Mouse (Mus musculus) CH12.LX (cell line): ENCODE measurements around the gene Prr14. TPM values are rescaled to one million over a fixed set of nuclear protein-coding genes. Genes with fewer than 3 reads are reported as not detected.

Source experiments
- DNase-seq: peaks from one replicate; pipeline ENCODE4 v3.0.0-alpha.2; 2013; ENCODE audit errors: extremely low read depth
- H3K27ac ChIP-seq: 2 replicates; pipeline ENCODE4 v1.5.1; 2012; ENCODE audit warnings: low read depth, mild to moderate bottlenecking, control low read depth, moderate library complexity; ENCODE audit not compliant: insufficient read depth
- H3K27me3 ChIP-seq: replicated peaks from 2 replicates; pipeline ENCODE3; 2012; ENCODE audit warnings: inconsistent platforms
- H3K36me3 ChIP-seq, 2 experiments: replicated peaks in 1 of 2; 2 replicates each; pipeline versions ENCODE3 to v1.6.1; 2012; ENCODE audit warnings: inconsistent platforms in 1 of 2, low read length in 1 of 2, mild to moderate bottlenecking in 1 of 2, mixed read lengths in 1 of 2, moderate library complexity in 1 of 2; ENCODE audit not compliant: control insufficient read depth in 1 of 2, insufficient read depth in 1 of 2
- H3K4me1 ChIP-seq, 2 experiments: 2 replicates each; pipeline ENCODE4 v1.6.1; 2012; ENCODE audit warnings: inconsistent platforms in 1 of 2, moderate library complexity in 1 of 2; ENCODE audit not compliant: insufficient read depth in 2 of 2, control insufficient read depth in 1 of 2
- H3K4me2 ChIP-seq: 2 replicates; pipeline ENCODE4 v1.6.1; 2012; ENCODE audit warnings: low read depth, mild to moderate bottlenecking, control low read depth; ENCODE audit not compliant: poor library complexity, insufficient read depth, severe bottlenecking
- H3K4me3 ChIP-seq, 3 experiments: fragments of 150-350 bp in 1 of 3; sonication (generic) in 1 of 3; replicated peaks in 1 of 3; 2 replicates each; pipeline versions ENCODE3 to v1.5.1; 2011 to 2012; ENCODE audit warnings: low read depth in 2 of 3, low read length in 2 of 3, mild to moderate bottlenecking in 2 of 3, moderate library complexity in 2 of 3, control low read depth in 1 of 3, improper control_type of control experiment in 1 of 3, inconsistent platforms in 1 of 3, mixed read lengths in 1 of 3; ENCODE audit not compliant: poor library complexity in 1 of 3
- H3K79me2 ChIP-seq: replicated peaks from 2 replicates; pipeline ENCODE4 v1.6.1; 2012; ENCODE audit warnings: mild to moderate bottlenecking, moderate library complexity; ENCODE audit not compliant: control insufficient read depth, poor library complexity, insufficient read depth, severe bottlenecking; ENCODE audit errors: extremely low read depth
- H3K9ac ChIP-seq: 2 replicates; pipeline ENCODE4 v1.6.1; 2012; ENCODE audit warnings: low read depth, mild to moderate bottlenecking, control low read depth, moderate library complexity; ENCODE audit not compliant: insufficient read depth
- H3K9me3 ChIP-seq: replicated peaks from 2 replicates; pipeline ENCODE3; 2012; ENCODE audit warnings: low read length, inconsistent platforms, mixed read lengths
- CHD1 ChIP-seq: IDR thresholded peaks from 2 replicates; pipeline ENCODE4 v1.6.1; 2012; ENCODE audit warnings: low read depth, low read length, improper control_type of control experiment, inconsistent platforms
- CHD2 ChIP-seq: IDR thresholded peaks from 2 replicates; pipeline ENCODE4 v1.6.1; 2011; ENCODE audit warnings: low read length, improper control_type of control experiment
- CTCF ChIP-seq, 2 experiments: IDR thresholded peaks in 1 of 2; conservative IDR thresholded peaks in 1 of 2; 2 replicates each; pipeline ENCODE4 v1.5.1; 2011 to 2012; ENCODE audit warnings: low read depth in 2 of 2, low read length in 2 of 2, improper control_type of control experiment in 1 of 2, inconsistent platforms in 1 of 2, mild to moderate bottlenecking in 1 of 2, moderate library complexity in 1 of 2
- ELF1 ChIP-seq: IDR thresholded peaks from 2 replicates; pipeline ENCODE4 v1.6.1; 2014; ENCODE audit warnings: low read depth, mild to moderate bottlenecking, inconsistent platforms, low read length, improper control_type of control experiment
- EP300 ChIP-seq: IDR thresholded peaks from 2 replicates; pipeline ENCODE4 v1.6.1; 2011; ENCODE audit warnings: low read length, improper control_type of control experiment
- ETS1 ChIP-seq: conservative IDR thresholded peaks from 2 replicates; pipeline ENCODE4 v1.6.1; 2012; ENCODE audit warnings: low read depth, mild to moderate bottlenecking, inconsistent platforms, low read length, improper control_type of control experiment, moderate library complexity
- IRF4 ChIP-seq: IDR thresholded peaks from 2 replicates; pipeline ENCODE4 v1.6.1; 2014; ENCODE audit warnings: low read depth, mild to moderate bottlenecking, inconsistent platforms, low read length, improper control_type of control experiment
- JUND ChIP-seq: conservative IDR thresholded peaks from 2 replicates; pipeline ENCODE4 v1.6.1; 2011; ENCODE audit warnings: low read depth, low read length, improper control_type of control experiment
- MAFK ChIP-seq: IDR thresholded peaks from 2 replicates; pipeline ENCODE4 v1.6.1; 2011; ENCODE audit warnings: low read length, improper control_type of control experiment; ENCODE audit not compliant: insufficient replicate concordance
- MAX ChIP-seq: IDR thresholded peaks from 2 replicates; pipeline ENCODE4 v1.6.1; 2011; ENCODE audit warnings: low read length, improper control_type of control experiment
- MAZ ChIP-seq: IDR thresholded peaks from 2 replicates; pipeline ENCODE4 v1.6.1; 2012; ENCODE audit warnings: low read depth, mild to moderate bottlenecking, inconsistent platforms, low read length, improper control_type of control experiment, moderate library complexity
- MYC ChIP-seq: IDR thresholded peaks from 2 replicates; pipeline ENCODE4 v1.6.1; 2011; ENCODE audit warnings: low read depth, mild to moderate bottlenecking, improper control_type of control experiment, low read length
- PAX5 ChIP-seq: IDR thresholded peaks from 2 replicates; pipeline ENCODE4 v1.6.1; 2012; ENCODE audit warnings: low read length, inconsistent platforms, mixed read lengths
- POLR2A ChIP-seq: IDR thresholded peaks from 2 replicates; pipeline ENCODE4 v1.6.1; 2011; ENCODE audit warnings: low read depth, mild to moderate bottlenecking, improper control_type of control experiment, low read length
- POLR2AphosphoS2 ChIP-seq: IDR thresholded peaks from 2 replicates; pipeline ENCODE4 v1.6.1; 2011; ENCODE audit warnings: low read depth, low read length, improper control_type of control experiment
- SIN3A ChIP-seq: IDR thresholded peaks from 2 replicates; pipeline ENCODE4 v1.6.1; 2012; ENCODE audit warnings: low read length, improper control_type of control experiment, inconsistent platforms
- TBP ChIP-seq: conservative IDR thresholded peaks from 2 replicates; pipeline ENCODE4 v1.6.1; 2011; ENCODE audit warnings: low read depth, low read length, improper control_type of control experiment
- UBTF ChIP-seq: IDR thresholded peaks from 2 replicates; pipeline ENCODE4 v1.6.1; 2012; ENCODE audit warnings: low read depth, mild to moderate bottlenecking, inconsistent platforms, low read length, improper control_type of control experiment, moderate library complexity
- USF1 ChIP-seq: IDR thresholded peaks from 2 replicates; pipeline ENCODE4 v1.6.1; 2014; ENCODE audit warnings: low read depth, mild to moderate bottlenecking, inconsistent platforms, low read length, improper control_type of control experiment
- ZC3H11A ChIP-seq: IDR thresholded peaks from 2 replicates; pipeline ENCODE4 v1.6.1; 2012; ENCODE audit warnings: low read depth, mild to moderate bottlenecking, inconsistent platforms, low read length, improper control_type of control experiment
- ZKSCAN1 ChIP-seq: IDR thresholded peaks from 2 replicates; pipeline ENCODE4 v1.6.1; 2012; ENCODE audit warnings: low read depth, inconsistent platforms, low read length, improper control_type of control experiment, borderline replicate concordance
- ZNF384 ChIP-seq: IDR thresholded peaks from 2 replicates; pipeline ENCODE4 v1.6.1; 2012; ENCODE audit warnings: low read depth, low read length, improper control_type of control experiment, inconsistent platforms
- dilution Hi-C: fragments of 300-500 bp; cut with MboI; formaldehyde crosslinking; loops from 2 replicates; pipeline ENCODE4 v1.14.3; 2020; ENCODE audit warnings: low sequenced_read_pairs; ENCODE audit not compliant: extremely low pct_unique_long_range_greater_than_20kb, extremely low pct_ligation_motif_present
- in situ Hi-C: fragments of 300-500 bp; cut with MboI; formaldehyde crosslinking; loops from 3 replicates; pipeline ENCODE4 v1.14.3; 2019; ENCODE audit warnings: low sequenced_read_pairs, low pct_ligation_motif_present, low pct_unique_long_range_greater_than_20kb, mixed read lengths
- polyA plus RNA-seq: library from polyadenylated mRNA; unstranded; fragments of >175 nt; gene quantifications from 2 replicates; pipeline ENCODE4 v1.2.1, GENCODE M21; 2012; ENCODE audit warnings: low read depth; ENCODE audit not compliant: insufficient read length
- total RNA-seq, 2 experiments: library from RNA; depleted of rRNA; stranded (reverse); fragments of 300-350 nt in 1 of 2; fragments of >200 nt in 1 of 2; gene quantifications; 2 replicates each; pipeline ENCODE4 v1.2.3; 2012 to 2014

Prr14 gene
- total and polyA plus RNA-seq, 3 experiments = 7.6 to 31.3 (median 10.4) TPM

DNA sequence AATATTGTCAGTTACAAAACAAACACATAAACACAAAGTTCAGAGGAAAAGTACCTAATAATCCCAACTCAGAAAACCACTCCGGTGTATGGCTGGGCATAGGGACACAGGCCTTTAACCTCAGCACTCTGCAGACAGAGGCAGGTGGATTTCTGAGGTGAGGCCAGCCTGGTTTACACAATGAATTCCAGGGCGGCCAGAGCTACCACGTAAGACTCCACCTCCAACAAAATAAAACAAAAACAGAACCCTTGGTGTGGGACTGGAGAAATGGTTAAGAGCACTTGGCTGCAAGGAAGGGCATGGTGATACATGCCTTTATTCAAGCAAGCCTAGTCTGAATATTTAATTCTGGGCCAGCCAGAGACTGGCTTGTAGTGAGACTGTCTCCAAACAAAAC is 32.4 kb downstream of the Prr14 start:
- TF ChIP-seq UBTF = no peak
- TF ChIP-seq ZKSCAN1 = no peak
- TF ChIP-seq MAX = no peak
- no peak for TF ChIP-seq TBP
- TF ChIP-seq PAX5 = no peak
- TF ChIP-seq CHD1 = no peak
- TF ChIP-seq IRF4 = no peak
- TF ChIP-seq EP300 = no peak
- no peak for TF ChIP-seq CHD2
- TF ChIP-seq MAFK = no peak
- no peak for TF ChIP-seq ZC3H11A
- H3K79me2 ChIP-seq = no peaks in the 10 kb centered on the region
- H3K4me2 ChIP-seq = no peak overlapping the region
- no peaks in the 10 kb centered on the region for H3K27me3 ChIP-seq
- no peak overlapping the region for H3K4me3 ChIP-seq
- DNase-seq = no peak
- no peaks in the 10 kb centered on the region for H3K9me3 ChIP-seq
- no peak overlapping the region for H3K9ac ChIP-seq
- no peak overlapping the region for H3K27ac ChIP-seq
- H3K4me1 ChIP-seq = no peaks in the 10 kb centered on the region
- peaks cover 51 to 73% of the 10 kb centered on the region in 2 experiments for H3K36me3 ChIP-seq
- in situ Hi-C loops (no loop called here), dilution Hi-C loops (no loop called here)

DNA sequence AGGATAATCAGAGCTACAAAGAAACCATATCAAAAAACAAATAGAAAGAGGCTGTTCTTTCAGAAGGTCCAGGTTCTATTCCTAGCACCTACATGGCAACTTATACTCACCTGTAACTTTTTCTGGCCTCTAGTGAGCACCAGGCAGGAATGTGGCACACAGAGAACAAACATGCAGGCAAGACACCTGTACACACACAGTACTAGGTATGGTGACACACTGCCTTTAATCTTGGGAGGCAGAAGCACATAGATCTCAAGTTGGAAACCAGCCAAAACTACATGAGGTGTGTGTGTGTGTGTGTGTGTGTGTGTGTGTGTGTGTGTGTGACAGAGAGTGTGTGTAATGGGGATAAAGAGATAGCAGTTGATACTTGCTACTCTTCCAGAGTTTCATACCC is 35.2 kb downstream of the Prr14 start:
- TF ChIP-seq JUND = no peak
- TF ChIP-seq POLR2A = no peak
- no peak for TF ChIP-seq SIN3A
- no peak for TF ChIP-seq MYC
- TF ChIP-seq USF1 = no peak
- no peak for TF ChIP-seq POLR2AphosphoS2
- TF ChIP-seq ELF1 = no peak
- TF ChIP-seq IRF4 = no peak
- no peak for TF ChIP-seq MAX
- TF ChIP-seq EP300 = no peak
- TF ChIP-seq ZC3H11A = no peak
- no peak for TF ChIP-seq ZKSCAN1
- TF ChIP-seq TBP = no peak
- TF ChIP-seq CTCF (conservative IDR thresholded peaks at IDR 0.05 in 1 of 2, IDR thresholded peaks at IDR 0.05 in 1 of 2; ENCODE audit: low read depth in 2 of 2, low read length in 2 of 2) = no peak
- no peak for TF ChIP-seq ZNF384
- TF ChIP-seq MAFK = no peak
- TF ChIP-seq ETS1 = no peak
- TF ChIP-seq MAZ = no peak
- TF ChIP-seq, all 38 proteins: peak for 0
- Histone ChIP-seq H3K4me2 (no peak overlapping the region), H3K36me3 (peaks cover 27 to 54% of the 10 kb centered on the region in 2 experiments), H3K9me3 (no peaks in the 10 kb centered on the region), H3K27ac (no peak overlapping the region), H3K9ac (no peak overlapping the region), H3K4me3 (no peak overlapping the region), H3K79me2 (no peaks in the 10 kb centered on the region), H3K4me1 (no peaks in the 10 kb centered on the region), H3K27me3 (no peaks in the 10 kb centered on the region)
- dilution Hi-C loops (no loop called here), in situ Hi-C loops (no loop called here)
- DNase-seq = no peak
